ENCODE assay signal across 8 mouse cellular contexts in the genomic region with DNA sequence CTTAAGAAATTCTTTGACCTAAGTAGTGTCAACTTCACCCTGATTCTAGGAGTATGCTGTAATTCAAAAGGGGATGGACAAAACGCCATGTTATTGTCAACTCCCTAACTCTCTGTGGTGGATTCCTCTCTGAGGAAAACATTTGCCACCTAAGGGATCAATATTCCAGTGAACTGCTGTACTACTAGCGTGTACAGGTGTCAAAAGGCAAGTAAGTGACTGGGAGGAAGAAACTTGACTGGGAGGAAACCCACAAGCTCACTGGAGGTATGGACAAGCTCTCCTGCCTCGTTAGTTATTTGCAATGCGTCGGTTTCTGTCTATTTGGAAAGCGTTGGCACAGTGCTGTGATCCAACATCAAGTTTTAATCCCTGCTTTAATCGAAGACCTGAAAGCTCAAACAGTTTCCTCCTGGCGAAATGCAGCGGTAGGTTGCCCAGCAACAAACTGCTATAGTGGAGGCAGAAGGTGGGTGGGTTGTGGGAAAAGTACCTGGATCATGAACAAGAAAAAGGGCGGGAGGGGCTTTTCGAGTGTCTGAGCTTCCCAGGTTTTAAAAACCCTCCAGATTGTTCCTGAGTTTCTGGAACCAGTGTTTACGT. TPM values are rescaled to one million over a fixed set of nuclear protein-coding genes. Genes with fewer than 3 reads are reported as not detected.
DNase-seq lines count a peak whose midpoint lies in the region; ATAC-seq and TF ChIP-seq lines count a peak whose summit lies in the region.

Gene Dpagt1 (plus strand): TSS at position 252 of the 603 bp plus-strand sequence.

- peak within 1 kb of the TSS; percentile 76 for H3K4me2 ChIP-seq in hindbrain, postnatal 0 days (ENCODE audit: low read depth, low read length)
- H3K4me2 ChIP-seq in liver, embryonic 15.5 days, result peak within 1 kb of the TSS; percentile 91

- 3% methylated on average over 12 of the region's 12 CpGs for WGBS in hindbrain, postnatal 0 days
- 3% methylated on average over 12 of the region's 12 CpGs for WGBS in liver, embryonic 15.5 days (ENCODE audit: insufficient replicate concordance)

- peak within 1 kb of the TSS; percentile 85 for H3K27ac ChIP-seq in hindbrain, postnatal 0 days
- peak within 1 kb of the TSS; percentile 88 for H3K27ac ChIP-seq in liver, embryonic 15.5 days (replicated peaks)

- peak; percentile 83 for DNase-seq in R1 (ENCODE audit: low read depth, low spot score)
- no peak for DNase-seq in gastrocnemius, adult 18-20 months (ENCODE audit: low spot score)
- DNase-seq in hindbrain, postnatal 0 days (ENCODE audit: low spot score), result no peak
- no peak for DNase-seq in right cerebral cortex, postnatal 36 days (ENCODE audit: low spot score in 2 of 2)
- no peak for DNase-seq in urinary bladder, postnatal 25 days (ENCODE audit: low spot score)

- peak within 1 kb of the TSS; percentile 80 for H3K9ac ChIP-seq in hindbrain, postnatal 0 days (replicated peaks; ENCODE audit: low read length)
- peak within 1 kb of the TSS; percentile 88 for H3K9ac ChIP-seq in liver, embryonic 15.5 days

- H3K4me1 ChIP-seq in erythroblast, embryonic 14.5 days (ENCODE audit: control insufficient read depth), result peaks cover 47% of the 10 kb centered on the region
- 0 out of 2 replicates have a peak, but pooled peaks cover 10% of the 10 kb centered on the region for H3K4me1 ChIP-seq in hindbrain, postnatal 0 days (ENCODE audit: insufficient read depth, low read length)
- H3K4me1 ChIP-seq in liver, embryonic 15.5 days (replicated peaks), result peaks cover 49% of the 10 kb centered on the region

- no peak for ATAC-seq in erythroblast, adult 5-6 weeks (replicated peaks; ENCODE audit: low FRiP score, poor library complexity, severe bottlenecking)
- 0 out of 2 replicates have a peak, but pooled peaks have one; percentile 31 for ATAC-seq in hindbrain, postnatal 0 days
- no peak; the same call in 1 of the 2 replicates for ATAC-seq in liver, embryonic 15.5 days (ENCODE audit: insufficient read depth)

- H3K9me3 ChIP-seq in erythroblast, embryonic 14.5 days (ENCODE audit: control insufficient read depth, low read length), result no peaks in the 10 kb centered on the region
- H3K9me3 ChIP-seq in hindbrain, postnatal 0 days (ENCODE audit: low read length), result no peaks in the 10 kb centered on the region
- no peaks in the 10 kb centered on the region for H3K9me3 ChIP-seq in liver, embryonic 15.5 days (replicated peaks)

- peaks cover 30% of the 10 kb centered on the region for H3K36me3 ChIP-seq in erythroblast, embryonic 14.5 days (ENCODE audit: control insufficient read depth)
- peaks cover 11% of the 10 kb centered on the region; the same call in 1 of the 2 replicates for H3K36me3 ChIP-seq in hindbrain, postnatal 0 days (ENCODE audit: insufficient read depth, low read length)
- H3K36me3 ChIP-seq in liver, embryonic 15.5 days (replicated peaks), result peaks cover 25% of the 10 kb centered on the region

- no peak for TF ChIP-seq CTCF in hindbrain, postnatal 0 days (IDR thresholded peaks at IDR 0.05; ENCODE audit: low read depth)

- no peaks in the 10 kb centered on the region for H3K27me3 ChIP-seq in erythroblast, embryonic 14.5 days (ENCODE audit: control insufficient read depth)
- no peaks in the 10 kb centered on the region for H3K27me3 ChIP-seq in hindbrain, postnatal 0 days (ENCODE audit: insufficient read depth, low read length)
- no peaks in the 10 kb centered on the region for H3K27me3 ChIP-seq in liver, embryonic 15.5 days

- H3K4me3 ChIP-seq in erythroblast, embryonic 14.5 days (replicated peaks), result peak within 1 kb of the TSS; percentile 84
- H3K4me3 ChIP-seq in hindbrain, postnatal 0 days (ENCODE audit: low read length), result peak within 1 kb of the TSS; percentile 84
- H3K4me3 ChIP-seq in liver, embryonic 15.5 days (replicated peaks), result peak within 1 kb of the TSS; percentile 81

RNA-seq across cellular contexts. Expression of gene Dpagt1, which starts in this region (rescaled TPM):
- polyA plus RNA-seq in erythroblast, embryonic 14.5 days (2012), result 0.15 and 0.20 TPM in 2 replicates
- total RNA-seq in erythroblast, adult 5-6 weeks (2015; ENCODE audit: low replicate concordance), result 9.2 and 17.1 TPM in 2 replicates
- 4.9 and 5.7 TPM in 2 replicates for total RNA-seq in erythroblast, adult 5-6 weeks (2017; ENCODE audit: low replicate concordance)
- 10 to 100 TPM; 13.2 to 13.4 TPM for total RNA-seq in gastrocnemius, adult 18-20 months (2021)
- total RNA-seq in hindbrain, postnatal 0 days (2014; rRNA removed), result 16.4 and 24.6 TPM in 2 replicates
- 30.9 and 34.9 TPM in 2 replicates for polyA plus RNA-seq in hindbrain, postnatal 0 days (2015; fragmentation: Nextera tagmentation; extraction: Ambion mirVana)
- polyA plus RNA-seq in liver, embryonic 15.5 days (2015; fragmentation: Nextera tagmentation; extraction: Ambion mirVana), result 17.9 and 18.4 TPM in 2 replicates

Comparison
In these comparisons a context has a peak if more than half of its experiments do, and no peak if none do; other contexts are left out.
1. RNA of gene Dpagt1 (polyA plus RNA-seq): 30.9 to 34.9 TPM in hindbrain, postnatal 0 days and 17.9 to 18.4 TPM in liver, embryonic 15.5 days; 0.15 to 0.20 TPM in erythroblast, embryonic 14.5 days; every median in the first group is over 10 times any median in the second.
2. Peak in every context shown above with its lines, with median percentiles within 50 percentile points of each other: H3K4me3 ChIP-seq.